Mouse (Mus musculus) midbrain, embryonic 14.5 days (tissue): Measurements from ENCODE around the gene Arhgap11a. TPM values are rescaled to one million over a fixed set of nuclear protein-coding genes. Genes with fewer than 3 reads are reported as not detected.

Experiments
- ATAC-seq: fragments of 200-750 bp; cut with Nextera tagmentation; 2 replicates; pipeline ENCODE4 v1.8.0; 2017; ENCODE audit warnings: moderate number of reproducible peaks, moderate library complexity; ENCODE audit not compliant: low FRiP score, low TSS enrichment
- DNase-seq: peaks from one replicate; pipeline ENCODE4 v3.0.0-alpha.2; 2015
- H3K27ac ChIP-seq: fragments of 300-500 bp; sonication (generic); replicated peaks from 2 replicates; pipeline ENCODE4 v1.5.1; 2014; ENCODE audit warnings: mild to moderate bottlenecking, low read depth, low read length, moderate library complexity
- H3K27me3 ChIP-seq: fragments of 300-500 bp; sonication (generic); 2 replicates; pipeline ENCODE4 v1.6.1; 2014; ENCODE audit warnings: low read length, control low read depth, mixed read lengths; ENCODE audit not compliant: control insufficient read depth, insufficient read depth
- H3K36me3 ChIP-seq: fragments of 300-500 bp; sonication (generic); 2 replicates; pipeline ENCODE4 v1.6.1; 2014; ENCODE audit warnings: low read length, control low read depth; ENCODE audit not compliant: control insufficient read depth, insufficient read depth
- H3K4me1 ChIP-seq: fragments of 300-500 bp; sonication (generic); 2 replicates; pipeline ENCODE4 v1.6.1; 2014; ENCODE audit warnings: mild to moderate bottlenecking, antibody characterized with exemption, low read length, control low read depth; ENCODE audit not compliant: control insufficient read depth, insufficient read depth
- H3K4me2 ChIP-seq: fragments of 300-500 bp; sonication (generic); 2 replicates; pipeline ENCODE4 v1.6.1; 2014; ENCODE audit warnings: mild to moderate bottlenecking, low read length, moderate library complexity
- H3K4me3 ChIP-seq: fragments of 300-500 bp; sonication (generic); replicated peaks from 2 replicates; pipeline ENCODE4 v1.5.1; 2014; ENCODE audit warnings: low read depth, low read length
- H3K9ac ChIP-seq: fragments of 300-500 bp; sonication (generic); replicated peaks from 2 replicates; pipeline ENCODE4 v1.6.1; 2014; ENCODE audit warnings: mild to moderate bottlenecking, low read length, moderate library complexity
- H3K9me3 ChIP-seq: fragments of 300-500 bp; sonication (generic); 2 replicates; pipeline ENCODE4 v1.6.1; 2016; ENCODE audit warnings: low read length, control low read depth, mixed read lengths; ENCODE audit not compliant: control insufficient read depth
- WGBS: fragments of 180-500 bp; shearing (Covaris S2); extraction: QIAGEN DNeasy Blood & Tissue Kit; methylation state at CpG from one replicate; pipeline ENCODE4 v1.1.7; 2014; 5-methylcytosine and 5-hydroxymethylcytosine counted together
- polyA plus RNA-seq: library from polyadenylated mRNA; unstranded; fragments of >200 nt; fragmentation: Nextera tagmentation; extraction: Ambion mirVana; gene quantifications from 2 replicates; pipeline ENCODE4 v1.2.1, GENCODE M21; 2014

Arhgap11a gene
- polyA plus RNA-seq: 1.4 and 2.0 TPM in 2 replicates

GRCm38 (mm10) chr2:113848245-113849121, at the start of gene Arhgap11a:
Gene Arhgap11a (minus strand): TSS chr2:113848661.
- peak; percentile 97 for ATAC-seq
- Histone ChIP-seq H3K27ac (peak within 1 kb of the TSS; percentile 71), H3K9me3 (no peaks in the 10 kb centered on the region), H3K4me2 (peak within 1 kb of the TSS; percentile 92), H3K36me3 (no peaks in the 10 kb centered on the region), H3K27me3 (no peaks in the 10 kb centered on the region), H3K4me3 (peak within 1 kb of the TSS; percentile 62), H3K4me1 (peaks cover 12% of the 10 kb centered on the region; the same call in 1 of the 2 replicates), H3K9ac (peak within 1 kb of the TSS; percentile 50; the same call in 1 of the 2 replicates)
- DNase-seq: peak; percentile 99
- WGBS: under 1% methylated on average over 48 of the region's 48 CpGs

- 85% methylated on average over 10 of the region's 12 CpGs for WGBS
- Histone ChIP-seq H3K4me1 (no peaks in the 10 kb centered on the region), H3K27ac (no peak overlapping the region), H3K9ac (no peak overlapping the region), H3K9me3 (no peaks in the 10 kb centered on the region), H3K4me3 (no peak overlapping the region), H3K4me2 (no peak overlapping the region), H3K36me3 (no peaks in the 10 kb centered on the region), H3K27me3 (no peaks in the 10 kb centered on the region)
- DNase-seq: no peak
- no peak for ATAC-seq
Observed at GRCm38 (mm10) chr2:113893385-113894122, 45.1 kb upstream of the Arhgap11a start.

GRCm38 (mm10) chr2:113887166-113887565, 38.7 kb upstream of the Arhgap11a start:
- WGBS: 77% methylated on average over 4 of the region's 4 CpGs
- H3K9ac ChIP-seq: no peak overlapping the region
- no peak overlapping the region for H3K4me2 ChIP-seq
- H3K27me3 ChIP-seq: no peaks in the 10 kb centered on the region
- no peaks in the 10 kb centered on the region for H3K9me3 ChIP-seq
- DNase-seq: no peak
- no peaks in the 10 kb centered on the region for H3K4me1 ChIP-seq
- no peaks in the 10 kb centered on the region for H3K36me3 ChIP-seq
- ATAC-seq: no peak
- H3K4me3 ChIP-seq: no peak overlapping the region
- no peak overlapping the region for H3K27ac ChIP-seq

- Histone ChIP-seq H3K36me3 (no peaks in the 10 kb centered on the region), H3K27ac (no peak overlapping the region), H3K4me2 (no peak overlapping the region), H3K9ac (no peak overlapping the region), H3K27me3 (no peaks in the 10 kb centered on the region), H3K9me3 (no peaks in the 10 kb centered on the region), H3K4me1 (no peaks in the 10 kb centered on the region), H3K4me3 (no peak overlapping the region)
- ATAC-seq (no peak), DNase-seq (no peak)
- WGBS: 70% methylated on average over 1 of the region's 1 CpGs
Observed at GRCm38 (mm10) chr2:113886061-113886460, 37.6 kb upstream of the Arhgap11a start.

- ATAC-seq (no peak), DNase-seq (no peak)
- Histone ChIP-seq H3K27me3 (no peaks in the 10 kb centered on the region), H3K27ac (no peak overlapping the region), H3K4me1 (no peaks in the 10 kb centered on the region), H3K9ac (no peak overlapping the region), H3K9me3 (no peaks in the 10 kb centered on the region), H3K4me2 (no peak overlapping the region), H3K4me3 (no peak overlapping the region), H3K36me3 (no peaks in the 10 kb centered on the region)
- 93% methylated on average over 1 of the region's 1 CpGs for WGBS
Observed at GRCm38 (mm10) chr2:113870115-113870514, 21.7 kb upstream of the Arhgap11a start.

GRCm38 (mm10) chr2:113868404-113868803, 19.9 kb upstream of the Arhgap11a start:
- H3K9ac ChIP-seq: no peak overlapping the region
- no peaks in the 10 kb centered on the region for H3K9me3 ChIP-seq
- H3K4me3 ChIP-seq: no peak overlapping the region
- H3K27me3 ChIP-seq: no peaks in the 10 kb centered on the region
- no peak for ATAC-seq
- no peak overlapping the region for H3K27ac ChIP-seq
- no peaks in the 10 kb centered on the region for H3K36me3 ChIP-seq
- H3K4me1 ChIP-seq: no peaks in the 10 kb centered on the region
- no peak overlapping the region for H3K4me2 ChIP-seq
- 81% methylated on average over 4 of the region's 4 CpGs for WGBS
- DNase-seq: no peak

GRCm38 (mm10) chr2:113866155-113866554, 17.7 kb upstream of the Arhgap11a start:
- Histone ChIP-seq H3K27ac (no peak overlapping the region), H3K9ac (no peak overlapping the region), H3K9me3 (no peaks in the 10 kb centered on the region), H3K36me3 (no peaks in the 10 kb centered on the region), H3K4me2 (no peak overlapping the region), H3K4me1 (no peaks in the 10 kb centered on the region), H3K4me3 (no peak overlapping the region), H3K27me3 (no peaks in the 10 kb centered on the region)
- ATAC-seq: no peak
- 47% methylated on average over 2 of the region's 2 CpGs for WGBS
- peak; percentile 78 for DNase-seq

GRCm38 (mm10) chr2:113849141-113849540, 680 bp upstream of the Arhgap11a start:
- WGBS: 0% methylated on average over 3 of the region's 3 CpGs
- Histone ChIP-seq H3K4me1 (peaks cover 12% of the 10 kb centered on the region; the same call in 1 of the 2 replicates), H3K4me3 (peak overlapping the region; percentile 62), H3K4me2 (peak overlapping the region; percentile 92), H3K9me3 (no peaks in the 10 kb centered on the region), H3K9ac (peak overlapping the region; percentile 30; the same call in 1 of the 2 replicates), H3K36me3 (no peaks in the 10 kb centered on the region), H3K27me3 (no peaks in the 10 kb centered on the region), H3K27ac (peak overlapping the region; percentile 71)
- DNase-seq (no peak), ATAC-seq (peak; percentile 71)
